Mouse (Mus musculus) thymus, adult 2 months (tissue): ENCODE data around the gene Rap1gap2. TPM values are rescaled to one million over a fixed set of nuclear protein-coding genes. Genes with fewer than 3 reads are reported as not detected.

Experiments
- DNase-seq: peaks from one replicate; pipeline ENCODE4 v3.0.0; 2021
- H3K27ac ChIP-seq: fragments of 200-500 bp; 2 replicates; pipeline ENCODE4 v1.5.1; 2012; ENCODE audit warnings: low read length, control low read depth; ENCODE audit not compliant: control insufficient read depth, insufficient read depth
- H3K27me3 ChIP-seq: fragments of 200-500 bp; 2 replicates; pipeline ENCODE4 v1.6.1; 2012; ENCODE audit warnings: mild to moderate bottlenecking, low read length, moderate library complexity, mixed read lengths; ENCODE audit not compliant: control insufficient read depth, insufficient read depth
- H3K36me3 ChIP-seq: fragments of 200-500 bp; 2 replicates; pipeline ENCODE4 v1.6.1; 2012; ENCODE audit warnings: mild to moderate bottlenecking, low read length, moderate library complexity; ENCODE audit not compliant: control insufficient read depth, insufficient read depth
- H3K4me1 ChIP-seq: fragments of 200-500 bp; replicated peaks from 2 replicates; pipeline ENCODE4 v1.6.1; 2012; ENCODE audit warnings: low read length; ENCODE audit not compliant: control insufficient read depth, insufficient read depth
- H3K4me3 ChIP-seq: fragments of 200-500 bp; 2 replicates; pipeline ENCODE4 v1.5.1; 2012; ENCODE audit warnings: mild to moderate bottlenecking, low read length, control low read depth, moderate library complexity; ENCODE audit not compliant: control insufficient read depth, insufficient read depth
- CTCF ChIP-seq: fragments of 200-500 bp; IDR thresholded peaks from 2 replicates; pipeline ENCODE4 v1.5.1; 2012; ENCODE audit warnings: mild to moderate bottlenecking, control low read depth, low read length, moderate library complexity, borderline replicate concordance; ENCODE audit not compliant: control insufficient read depth, poor library complexity, insufficient read depth; ENCODE audit errors: extremely low read depth
- POLR2A ChIP-seq: fragments of 200-500 bp; IDR thresholded peaks from 2 replicates; pipeline ENCODE4 v1.6.1; 2012; ENCODE audit warnings: mild to moderate bottlenecking, low read length, control low read depth, moderate library complexity; ENCODE audit not compliant: control insufficient read depth, poor library complexity, insufficient read depth; ENCODE audit errors: extremely low read depth
- WGBS: fragments of 180-500 bp; shearing (Covaris S2); methylation state at CpG from one replicate; pipeline ENCODE4 v1.1.7; 2018; 5-methylcytosine and 5-hydroxymethylcytosine counted together
- polyA plus RNA-seq: library from polyadenylated mRNA; depleted of rRNA; stranded (reverse); fragments of >200 nt; gene quantifications from 2 replicates; pipeline ENCODE4 v1.2.3, GENCODE M21; 2012; rRNA removed

Rap1gap2 gene
- polyA plus RNA-seq, 1 experiment: 7.0 TPM

GRCm38 (mm10) chr11:74371393-74372100 is 239.2 kb downstream of the Rap1gap2 start:
- no peaks in the 10 kb centered on the region for H3K27me3 ChIP-seq
- H3K4me3 ChIP-seq: no peak overlapping the region
- DNase-seq: peak; percentile 49
- TF ChIP-seq POLR2A (no peak), CTCF (peak; percentile 78; the same call in 1 of the 2 replicates)
- 15% methylated on average over 22 of the region's 22 CpGs for WGBS
- H3K36me3 ChIP-seq: no peaks in the 10 kb centered on the region
- H3K27ac ChIP-seq: no peak overlapping the region
- H3K4me1 ChIP-seq: 0 out of 2 replicates have a peak, but pooled peaks cover 2% of the 10 kb centered on the region

GRCm38 (mm10) chr11:74361769-74362168 is 248.9 kb downstream of the Rap1gap2 start, which contains the start of gene Olfr412:
Olfr412 (plus strand) TSS chr11:74362069.
- Histone ChIP-seq H3K4me1 (no peaks in the 10 kb centered on the region), H3K27ac (no peak within 1 kb of the TSS), H3K27me3 (no peaks in the 10 kb centered on the region), H3K36me3 (no peaks in the 10 kb centered on the region), H3K4me3 (no peak within 1 kb of the TSS)
- DNase-seq: no peak
- 89% methylated on average over 1 of the region's 1 CpGs for WGBS
- TF ChIP-seq POLR2A (no peak), CTCF (no peak)

- no peaks in the 10 kb centered on the region for H3K36me3 ChIP-seq
- 90% methylated on average over 3 of the region's 3 CpGs for WGBS
- H3K4me1 ChIP-seq: no peaks in the 10 kb centered on the region
- no peak for DNase-seq
- no peak within 1 kb of the TSS for H3K27ac ChIP-seq
- no peaks in the 10 kb centered on the region for H3K27me3 ChIP-seq
- no peak for TF ChIP-seq CTCF
- no peak for TF ChIP-seq POLR2A
- no peak within 1 kb of the TSS for H3K4me3 ChIP-seq
Observed at GRCm38 (mm10) chr11:74352550-74352949, 258.2 kb downstream of the Rap1gap2 start, which contains the start of gene Olfr411. Olfr411 (minus strand) TSS chr11:74352650.

- 84% methylated on average over 6 of the region's 6 CpGs for WGBS
Observed at GRCm38 (mm10) chr11:74337931-74338330, 272.8 kb downstream of the Rap1gap2 start, which contains the start of gene Olfr410. Olfr410 (minus strand) TSS chr11:74338031.

More at GRCm38 (mm10) chr11:74337931-74338330, 272.8 kb downstream of the Rap1gap2 start, which contains the start of gene Olfr410:
- no peaks in the 10 kb centered on the region for H3K4me1 ChIP-seq
- H3K27ac ChIP-seq: no peak within 1 kb of the TSS
- H3K27me3 ChIP-seq: no peaks in the 10 kb centered on the region
- no peak for TF ChIP-seq POLR2A
- TF ChIP-seq CTCF: no peak
- H3K4me3 ChIP-seq: no peak within 1 kb of the TSS
- H3K36me3 ChIP-seq: no peaks in the 10 kb centered on the region
- no peak for DNase-seq

Other genes starting within 250 kb of the Rap1gap2 start
- not detected in 2 replicates for gene Olfr412, start 248.8 kb downstream of the Rap1gap2 start, polyA plus RNA-seq
- 0.19 and 0.22 TPM in 2 replicates for gene Ccdc92b, start 8.7 kb upstream of the Rap1gap2 start, polyA plus RNA-seq
- 43.2 and 46.6 TPM in 2 replicates for gene Cluh, start 38.6 kb upstream of the Rap1gap2 start, polyA plus RNA-seq
- gene Pafah1b1, start 113.8 kb upstream of the Rap1gap2 start, polyA plus RNA-seq: 24.4 and 27.2 TPM in 2 replicates
- 3.2 and 5.3 TPM in 2 replicates for gene Mettl16, start 159.9 kb upstream of the Rap1gap2 start, polyA plus RNA-seq
- gene Mnt, start 220.0 kb upstream of the Rap1gap2 start, polyA plus RNA-seq: 39.9 and 48.4 TPM in 2 replicates